Mouse (Mus musculus) liver, adult 2 months (tissue): ENCODE data around the gene Zfp423.

ENCODE experiments used
- CTCF ChIP-seq: fragments of 200-500 bp; IDR thresholded peaks from 2 replicates; pipeline ENCODE4 v1.5.1; 2011; ENCODE audit warnings: low read depth, low read length, control low read depth
- POLR2A ChIP-seq: fragments of 200-500 bp; IDR thresholded peaks from 2 replicates; pipeline ENCODE4 v1.6.1; 2011; ENCODE audit warnings: low read length, control low read depth; ENCODE audit not compliant: insufficient read depth; ENCODE audit errors: extremely low read depth

- TF ChIP-seq CTCF (no peak), POLR2A (no peak)
Observed at GRCm38 (mm10) chr8:87668736-87669135, 290.7 kb downstream of the Zfp423 start.
